10 mouse cellular contexts compared by ENCODE assay signal in genomic region chr6:52163366-52164031, GRCm38 (mm10). TPM values are rescaled to one million over a fixed set of nuclear protein-coding genes. Genes with fewer than 3 reads are reported as not detected.
DNase-seq lines count a peak whose midpoint lies in the region; ATAC-seq and TF ChIP-seq lines count a peak whose summit lies in the region.
"Had no signal": no experiment of that assay in that cellular context is flagged by ENCODE, and none has a peak within 500 bp of the region (broad histone marks: within the 10 kb centered on the region; RNA-seq: fewer than 3 reads in every experiment).

No protein-coding gene starts in this region.

- peak overlapping the region; percentile 5; the same call in 1 of the 2 replicates for H3K4me2 ChIP-seq in embryonic facial prominence, embryonic 13.5 days
- H3K4me2 ChIP-seq in kidney, embryonic 16.5 days (replicated peaks; ENCODE audit: low read depth, low read length): peak overlapping the region; percentile 70
- peak overlapping the region; percentile 99 for H3K4me2 ChIP-seq in neural tube, embryonic 12.5 days (replicated peaks)
- H3K4me2 ChIP-seq: midbrain, embryonic 12.5 days had no signal

- no peaks in the 10 kb centered on the region for H3K79me2 ChIP-seq in liver, adult 2 months (ENCODE audit: control insufficient read depth, insufficient read depth, low read length)

- ATAC-seq in embryonic facial prominence, embryonic 13.5 days (ENCODE audit: insufficient number of reproducible peaks, insufficient read depth, low FRiP score, low TSS enrichment, low read depth): no peak
- no peak for ATAC-seq in kidney, embryonic 16.5 days (ENCODE audit: low FRiP score, low TSS enrichment)
- no peak for ATAC-seq in neural tube, embryonic 12.5 days (ENCODE audit: low FRiP score, low read depth)
- ATAC-seq: forebrain, embryonic 16.5 days had no signal

- peak overlapping the region; percentile 63 for H3K27ac ChIP-seq in liver, adult 2 months (replicated peaks; ENCODE audit: insufficient read depth, low read depth, low read length)
- no peak overlapping the region for H3K27ac ChIP-seq in embryonic facial prominence, embryonic 13.5 days
- peak overlapping the region; percentile 83 for H3K27ac ChIP-seq in kidney, embryonic 16.5 days (ENCODE audit: low read length)
- peak overlapping the region; percentile 100 for H3K27ac ChIP-seq in neural tube, embryonic 12.5 days
- H3K27ac ChIP-seq: midbrain, embryonic 12.5 days had no signal

- no peak for TF ChIP-seq CTCF in liver, adult 2 months (IDR thresholded peaks at IDR 0.05; ENCODE audit: low read depth, low read length)

- peaks cover 25% of the 10 kb centered on the region; the same call in 1 of the 2 replicates for H3K27me3 ChIP-seq in liver, adult 2 months (ENCODE audit: control insufficient read depth, insufficient read depth, low read length)
- H3K27me3 ChIP-seq in embryonic facial prominence, embryonic 13.5 days: peaks cover 98% of the 10 kb centered on the region
- no peaks in the 10 kb centered on the region for H3K27me3 ChIP-seq in kidney, embryonic 16.5 days (ENCODE audit: insufficient read depth, low read length)
- no peaks in the 10 kb centered on the region for H3K27me3 ChIP-seq in neural tube, embryonic 12.5 days (replicated peaks)

- no peaks in the 10 kb centered on the region; the same call in 1 of the 2 replicates for H3K4me1 ChIP-seq in liver, adult 2 months (ENCODE audit: control insufficient read depth, insufficient read depth, low read length)
- peaks cover 8% of the 10 kb centered on the region for H3K4me1 ChIP-seq in embryonic facial prominence, embryonic 13.5 days
- peaks cover 90% of the 10 kb centered on the region for H3K4me1 ChIP-seq in kidney, embryonic 16.5 days (ENCODE audit: insufficient read depth, low read length)
- H3K4me1 ChIP-seq in neural tube, embryonic 12.5 days: peaks cover 62% of the 10 kb centered on the region

- H3K9ac ChIP-seq in liver, adult 2 months (ENCODE audit: low read depth, low read length): peak overlapping the region; percentile 17; the same call in 1 of the 2 replicates
- H3K9ac ChIP-seq in embryonic facial prominence, embryonic 13.5 days: no peak overlapping the region
- peak overlapping the region; percentile 75 for H3K9ac ChIP-seq in kidney, embryonic 16.5 days (replicated peaks; ENCODE audit: low read length)
- peak overlapping the region; percentile 99 for H3K9ac ChIP-seq in neural tube, embryonic 12.5 days
- H3K9ac ChIP-seq: midbrain, embryonic 12.5 days had no signal

- 7% methylated on average over 17 of the region's 17 CpGs for WGBS in liver, adult 2 months
- 1% methylated on average over 17 of the region's 17 CpGs for WGBS in embryonic facial prominence, embryonic 13.5 days
- 11% methylated on average over 17 of the region's 17 CpGs for WGBS in kidney, embryonic 16.5 days
- WGBS in neural tube, embryonic 12.5 days: 1% methylated on average over 17 of the region's 17 CpGs

- no peak for DNase-seq in liver, adult 2 months (ENCODE audit: extremely low read depth, low read depth, low spot score)
- DNase-seq in liver: no peak
- no peak for DNase-seq in urinary bladder, postnatal 36 days (ENCODE audit: low spot score in 2 of 2)
- DNase-seq in gastrocnemius, adult 18-20 months (ENCODE audit: low spot score): no peak
- DNase-seq in cerebellum, adult 8-10 months: no peak

- no peaks in the 10 kb centered on the region for H3K36me3 ChIP-seq in liver, adult 2 months (ENCODE audit: control insufficient read depth, insufficient read depth, low read length)
- no peaks in the 10 kb centered on the region for H3K36me3 ChIP-seq in embryonic facial prominence, embryonic 13.5 days
- no peaks in the 10 kb centered on the region for H3K36me3 ChIP-seq in kidney, embryonic 16.5 days (ENCODE audit: insufficient read depth, low read length)
- peaks cover 3% of the 10 kb centered on the region; the same call in 1 of the 2 replicates for H3K36me3 ChIP-seq in neural tube, embryonic 12.5 days
- H3K36me3 ChIP-seq: midbrain, embryonic 12.5 days had no signal

- H3K9me3 ChIP-seq in embryonic facial prominence, embryonic 13.5 days: no peaks in the 10 kb centered on the region
- no peaks in the 10 kb centered on the region for H3K9me3 ChIP-seq in kidney, embryonic 16.5 days (ENCODE audit: low read length)
- H3K9me3 ChIP-seq in neural tube, embryonic 12.5 days: no peaks in the 10 kb centered on the region
- H3K9me3 ChIP-seq: midbrain, embryonic 12.5 days had no signal

- H3K4me3 ChIP-seq in liver, adult 2 months (ENCODE audit: insufficient read depth, low read depth, low read length): peak overlapping the region; percentile 65; the same call in 1 of the 2 replicates
- H3K4me3 ChIP-seq in embryonic facial prominence, embryonic 13.5 days: peak overlapping the region; percentile 10; the same call in 1 of the 2 replicates
- H3K4me3 ChIP-seq in kidney, embryonic 16.5 days (ENCODE audit: low read length): peak overlapping the region; percentile 49
- H3K4me3 ChIP-seq in neural tube, embryonic 12.5 days: peak overlapping the region; percentile 74
- H3K4me3 ChIP-seq: midbrain, embryonic 12.5 days had no signal

- TF ChIP-seq POLR2A in liver, adult 2 months (IDR thresholded peaks at IDR 0.05; ENCODE audit: extremely low read depth, insufficient read depth, low read length): no peak

RNA-seq across cellular contexts. Expression of gene Hoxa2, which starts 1.1 kb away (rescaled TPM):
- 0.09 and 0.40 TPM in 2 replicates for total RNA-seq in liver, adult 2 months (2014; rRNA removed)
- 0.27 and 0.34 TPM in 2 replicates for polyA plus RNA-seq in liver, adult 2 months (2012; rRNA removed)
- 0.19 and 1.6 TPM in 2 replicates for polyA plus RNA-seq in embryonic facial prominence, embryonic 13.5 days (2015; fragmentation: Nextera tagmentation; extraction: Ambion mirVana)
- 2.1 and 2.6 TPM in 2 replicates for polyA plus RNA-seq in kidney, embryonic 16.5 days (2015; fragmentation: Nextera tagmentation; extraction: Ambion mirVana)
- polyA plus RNA-seq in neural tube, embryonic 12.5 days (2016; fragmentation: Nextera tagmentation; extraction: Ambion mirVana): 25.6 and 34.2 TPM in 2 replicates
- total RNA-seq in gastrocnemius, adult 18-20 months (2021): under 1 TPM; 0.21 to 0.27 TPM
- polyA plus RNA-seq: forebrain, embryonic 16.5 days had no signal

RNA-seq across cellular contexts. Expression of gene Hoxa1, which starts 5.4 kb away (rescaled TPM):
- total RNA-seq in liver, adult 2 months (2014; rRNA removed): 0.13 TPM in 1 of 2 replicates, not detected in the other
- 0.10 and 0.18 TPM in 2 replicates for polyA plus RNA-seq in liver, adult 2 months (2012; rRNA removed)
- 0.21 and 0.84 TPM in 2 replicates for polyA plus RNA-seq in embryonic facial prominence, embryonic 13.5 days (2015; fragmentation: Nextera tagmentation; extraction: Ambion mirVana)
- polyA plus RNA-seq in kidney, embryonic 16.5 days (2015; fragmentation: Nextera tagmentation; extraction: Ambion mirVana): 0.81 and 0.82 TPM in 2 replicates
- polyA plus RNA-seq in neural tube, embryonic 12.5 days (2016; fragmentation: Nextera tagmentation; extraction: Ambion mirVana): 4.7 and 5.0 TPM in 2 replicates
- total RNA-seq in gastrocnemius, adult 18-20 months (2021): under 1 TPM in 1 of 2 experiments, not detected in 1; 0.19 TPM
- polyA plus RNA-seq: forebrain, embryonic 16.5 days had no signal

RNA-seq across cellular contexts. Expression of gene 5730596B20Rik, which starts 13.8 kb away (rescaled TPM):
- total RNA-seq in liver, adult 2 months (2014; rRNA removed): 0.09 TPM in 1 of 2 replicates, not detected in the other
- polyA plus RNA-seq in liver, adult 2 months (2012; rRNA removed): 0.02 TPM in 2 replicates
- 0.08 TPM in 1 of 2 replicates, not detected in the other for polyA plus RNA-seq in embryonic facial prominence, embryonic 13.5 days (2015; fragmentation: Nextera tagmentation; extraction: Ambion mirVana)
- polyA plus RNA-seq in kidney, embryonic 16.5 days (2015; fragmentation: Nextera tagmentation; extraction: Ambion mirVana): 1.7 and 2.5 TPM in 2 replicates
- 6.4 and 7.0 TPM in 2 replicates for polyA plus RNA-seq in neural tube, embryonic 12.5 days (2016; fragmentation: Nextera tagmentation; extraction: Ambion mirVana)
- not detected for total RNA-seq in gastrocnemius, adult 18-20 months (2021)
- polyA plus RNA-seq: forebrain, embryonic 16.5 days; midbrain, embryonic 12.5 days had no signal

RNA-seq across cellular contexts. Expression of gene Hoxa4, which starts 28.1 kb away (rescaled TPM):
- 0.28 TPM in 1 of 2 replicates, not detected in the other for total RNA-seq in liver, adult 2 months (2014; rRNA removed)
- 0.23 and 0.39 TPM in 2 replicates for polyA plus RNA-seq in liver, adult 2 months (2012; rRNA removed)
- polyA plus RNA-seq in embryonic facial prominence, embryonic 13.5 days (2015; fragmentation: Nextera tagmentation; extraction: Ambion mirVana): 0.46 TPM in 1 of 2 replicates, not detected in the other
- polyA plus RNA-seq in kidney, embryonic 16.5 days (2015; fragmentation: Nextera tagmentation; extraction: Ambion mirVana): 1.2 and 1.4 TPM in 2 replicates
- 7.1 and 9.7 TPM in 2 replicates for polyA plus RNA-seq in neural tube, embryonic 12.5 days (2016; fragmentation: Nextera tagmentation; extraction: Ambion mirVana)
- total RNA-seq in gastrocnemius, adult 18-20 months (2021): 1 to 10 TPM; 2.7 to 2.9 TPM
- polyA plus RNA-seq: forebrain, embryonic 16.5 days; midbrain, embryonic 12.5 days had no signal

RNA-seq across cellular contexts. Expression of gene Hoxa5, which starts 40.9 kb away (rescaled TPM):
- 0.28 and 0.40 TPM in 2 replicates for total RNA-seq in liver, adult 2 months (2014; rRNA removed)
- 0.10 and 0.16 TPM in 2 replicates for polyA plus RNA-seq in liver, adult 2 months (2012; rRNA removed)
- 0.18 and 4.8 TPM in 2 replicates for polyA plus RNA-seq in embryonic facial prominence, embryonic 13.5 days (2015; fragmentation: Nextera tagmentation; extraction: Ambion mirVana)
- 9.0 and 9.5 TPM in 2 replicates for polyA plus RNA-seq in kidney, embryonic 16.5 days (2015; fragmentation: Nextera tagmentation; extraction: Ambion mirVana)
- 72.6 and 76.1 TPM in 2 replicates for polyA plus RNA-seq in neural tube, embryonic 12.5 days (2016; fragmentation: Nextera tagmentation; extraction: Ambion mirVana)
- total RNA-seq in gastrocnemius, adult 18-20 months (2021): 1 to 10 TPM; 2.0 to 2.1 TPM
- polyA plus RNA-seq: forebrain, embryonic 16.5 days; midbrain, embryonic 12.5 days had no signal

Comparison
In these comparisons a context has a peak if more than half of its experiments do, and no peak if none do; other contexts are left out.
1. H3K4me3 ChIP-seq: peak in every context shown above with its lines; median percentile 74 in neural tube, embryonic 12.5 days; 65 in liver, adult 2 months; 49 in kidney, embryonic 16.5 days; 10 in embryonic facial prominence, embryonic 13.5 days.
2. H3K4me2 ChIP-seq: peak in every context shown above with its lines; median percentile 99 in neural tube, embryonic 12.5 days; 70 in kidney, embryonic 16.5 days; 5 in embryonic facial prominence, embryonic 13.5 days.